Mouse (Mus musculus) lung, postnatal 36 days (tissue): ENCODE data around the gene Atad1.
A peak's percentile ranks its signal among the peaks of the same experiment; 100 is the strongest.
"Not testable (repeated sequence)": the region's sequence is repeated elsewhere in the genome, so short reads cannot be mapped to it uniquely, and the experiment has no call there.

Experiments
- DNase-seq: peaks from one replicate; pipeline ENCODE4 v3.0.0; 2022; ENCODE audit warnings: mixed read lengths

Gene Atad1

DNA sequence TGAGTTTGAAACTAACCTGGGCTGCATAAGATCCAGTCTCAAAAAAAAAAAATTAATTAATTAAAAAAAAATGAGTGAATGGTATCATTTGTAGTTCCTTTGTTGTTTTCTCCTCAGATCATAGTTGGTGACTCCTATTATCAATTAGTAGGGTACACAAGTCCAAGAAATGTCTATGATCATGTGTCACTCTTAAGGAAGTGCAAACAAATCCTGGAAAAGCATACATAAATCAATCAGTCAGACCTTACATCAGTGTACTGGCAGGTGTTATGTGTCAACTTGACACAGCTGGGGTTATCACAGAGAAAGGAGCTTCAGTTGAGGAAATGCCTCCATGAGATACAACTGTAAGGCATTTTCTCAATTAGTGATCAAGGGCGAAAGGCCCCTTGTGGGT is 71.8 kb downstream of the Atad1 start:
- DNase-seq, result not testable (repeated sequence)

DNA sequence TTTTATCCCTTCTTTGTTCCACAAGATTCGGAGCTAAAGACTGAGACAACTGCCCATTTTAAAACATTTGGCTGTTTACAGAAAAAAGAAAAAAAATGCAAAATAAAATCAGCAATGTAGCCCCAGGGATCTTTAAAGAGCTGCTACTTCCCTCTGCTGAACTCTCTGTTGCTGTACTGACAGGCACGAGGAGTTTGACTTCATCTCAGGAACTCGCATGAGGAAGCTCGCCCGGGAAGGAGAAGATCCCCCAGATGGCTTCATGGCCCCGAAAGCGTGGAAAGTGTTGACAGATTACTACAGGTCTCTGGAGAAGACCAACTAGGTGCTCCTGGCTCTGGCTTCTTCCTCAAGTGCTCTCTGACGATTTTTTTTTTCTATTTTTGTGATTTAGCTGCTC is 74.3 kb downstream of the Atad1 start:
- DNase-seq, result no peak

DNA sequence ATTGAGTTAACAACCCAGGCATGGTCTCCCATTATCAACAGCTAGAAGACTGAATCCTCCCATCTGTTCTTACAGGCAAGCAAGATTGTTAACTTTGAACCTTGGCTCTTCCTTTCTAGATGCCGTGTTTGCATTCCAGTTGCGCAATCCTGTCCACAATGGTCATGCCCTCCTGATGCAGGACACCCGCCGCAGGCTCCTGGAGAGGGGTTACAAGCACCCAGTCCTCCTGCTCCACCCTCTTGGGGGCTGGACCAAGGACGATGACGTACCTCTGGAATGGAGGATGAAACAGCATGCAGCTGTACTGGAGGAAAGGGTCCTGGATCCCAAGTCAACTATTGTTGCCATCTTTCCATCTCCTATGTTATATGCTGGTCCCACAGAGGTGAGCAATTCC is 76.7 kb downstream of the Atad1 start:
- no peak for DNase-seq

DNA sequence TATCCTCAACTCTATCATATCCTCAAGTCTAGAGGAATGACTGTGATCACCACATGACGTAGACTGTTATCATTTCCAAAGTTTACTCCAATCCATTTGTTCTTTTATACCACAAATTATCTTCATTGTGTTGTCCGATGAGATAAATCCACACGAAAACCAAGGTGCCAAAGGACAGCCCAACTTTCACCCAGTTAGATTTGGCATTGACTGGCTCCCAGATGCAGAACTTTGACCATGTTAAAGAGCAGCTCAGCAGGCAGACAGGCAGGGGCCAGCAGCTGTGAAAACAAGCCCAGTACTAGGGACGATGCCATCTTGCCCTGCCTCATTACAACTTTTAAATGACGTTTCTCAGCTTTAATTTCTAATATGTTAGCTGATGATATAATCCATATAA is 80.2 kb downstream of the Atad1 start:
- DNase-seq, result no peak

DNA sequence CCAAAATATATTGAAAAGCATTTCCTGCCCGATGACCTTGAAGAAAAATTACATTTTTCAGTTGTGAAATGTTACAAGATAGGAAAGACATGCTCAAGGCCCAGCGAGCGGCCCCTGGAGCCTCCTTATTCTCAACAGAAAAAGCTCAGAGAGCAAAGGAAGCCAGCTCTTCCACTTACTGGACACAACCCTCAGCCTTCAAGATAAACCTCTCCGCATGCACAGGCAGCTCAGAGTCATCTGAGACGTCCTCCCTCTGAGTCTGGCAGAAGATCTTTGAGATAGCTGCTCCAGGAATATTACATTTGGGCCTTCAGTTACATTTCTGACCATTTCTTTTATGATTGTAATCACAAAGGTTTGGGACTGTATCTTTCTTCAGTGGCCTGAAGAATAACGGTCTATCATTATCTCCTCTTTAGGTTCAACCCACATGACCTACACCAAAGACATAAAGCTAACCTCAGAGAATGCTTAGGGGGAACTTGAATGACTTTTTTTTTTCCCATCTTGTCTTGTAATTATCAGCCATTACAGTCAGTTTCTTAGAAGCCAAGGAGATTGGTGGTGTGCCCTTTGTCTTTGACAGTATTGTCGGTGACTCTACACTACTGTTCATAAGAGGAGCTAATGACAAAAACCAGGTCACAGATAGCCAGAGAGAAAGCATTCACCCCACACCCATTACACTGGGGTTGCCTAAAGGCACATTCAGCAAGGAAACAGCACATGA is 85.8 kb downstream of the Atad1 start:
- DNase-seq, result no peak

DNA sequence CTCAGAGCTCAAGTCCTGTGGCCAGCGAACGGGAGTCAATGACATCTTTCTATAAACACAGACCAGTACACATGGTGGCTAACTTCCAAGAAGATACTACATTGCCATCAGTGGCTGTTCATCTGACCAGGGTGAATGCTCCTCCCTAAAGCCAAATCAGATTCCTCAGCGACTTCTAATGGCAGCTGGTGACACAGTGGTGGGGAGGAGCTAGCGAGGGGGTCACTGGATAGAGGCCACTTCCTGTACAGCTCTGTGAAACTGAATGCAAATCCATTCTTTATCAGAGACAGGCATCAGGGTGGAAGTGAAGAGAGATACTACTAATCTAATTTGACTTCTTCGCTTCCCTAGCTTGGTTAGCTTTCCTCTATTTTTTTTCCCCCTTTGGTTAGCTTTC is 86.5 kb downstream of the Atad1 start:
- DNase-seq, result no peak

DNA sequence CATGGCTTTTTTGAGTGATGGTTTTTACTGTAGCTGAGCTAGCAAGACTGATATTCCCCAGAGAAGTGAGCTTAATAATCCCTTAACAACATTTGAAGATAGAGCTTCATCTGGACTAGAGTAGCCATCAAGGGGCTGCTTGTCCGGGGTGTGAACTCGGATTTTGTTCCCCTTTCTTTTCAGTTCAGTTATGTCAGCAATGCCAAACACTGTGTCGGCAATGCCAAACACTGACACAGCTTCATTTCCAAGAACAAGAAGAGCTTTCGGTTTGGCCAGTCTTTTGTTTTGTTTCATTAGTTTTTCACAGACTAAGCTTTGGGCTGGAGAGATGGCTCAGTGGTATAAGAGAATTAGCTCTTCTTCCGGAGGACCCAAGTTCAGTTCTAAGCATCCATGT is 88.5 kb downstream of the Atad1 start:
- DNase-seq, result no peak

DNA sequence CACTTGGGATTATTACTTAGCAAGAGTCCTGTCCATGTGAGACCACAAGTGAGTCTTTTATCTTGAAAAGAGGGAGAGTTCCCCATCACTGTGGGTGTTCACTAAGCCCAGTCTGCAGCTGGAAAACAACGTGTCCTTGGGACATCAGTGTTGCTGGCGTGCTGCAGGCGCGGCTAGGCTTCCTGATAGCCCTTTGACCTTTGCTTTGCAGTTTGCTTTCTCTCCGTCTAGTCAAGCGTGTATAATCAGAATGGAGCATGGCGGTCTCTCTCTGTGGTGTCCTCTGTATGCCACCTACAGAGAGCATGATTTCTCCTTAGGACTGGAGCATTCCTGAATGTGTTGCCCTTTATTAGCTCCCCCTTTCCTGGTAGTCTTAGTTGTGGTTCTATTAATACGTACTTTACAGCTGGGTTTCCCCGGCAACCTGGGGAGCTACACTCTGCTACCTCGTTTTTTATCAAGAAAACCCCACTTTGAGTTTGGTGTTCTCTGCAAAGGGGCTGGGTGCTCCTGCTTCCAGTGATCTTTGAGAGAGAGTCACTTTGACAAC is 91.5 kb downstream of the Atad1 start:
- DNase-seq, result no peak

DNA sequence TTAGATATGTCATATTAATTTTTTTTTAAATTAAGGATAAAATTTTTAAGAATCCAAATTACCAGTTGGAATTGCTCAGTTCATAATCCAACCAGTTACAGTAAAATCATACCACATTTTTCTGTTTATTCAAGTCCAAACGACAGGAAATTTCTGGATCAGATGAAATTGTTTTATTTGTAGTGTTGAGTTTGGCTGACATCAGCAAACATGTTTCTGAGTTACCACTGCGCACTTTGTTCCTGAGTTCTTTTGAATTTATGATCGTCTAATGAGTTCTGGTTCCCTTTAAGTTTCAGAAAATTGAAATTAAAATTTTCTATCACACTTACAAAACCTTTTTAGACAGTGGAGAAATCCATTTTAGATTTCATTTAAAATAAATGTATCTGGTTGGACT is 93.2 kb downstream of the Atad1 start:
- no peak for DNase-seq

DNA sequence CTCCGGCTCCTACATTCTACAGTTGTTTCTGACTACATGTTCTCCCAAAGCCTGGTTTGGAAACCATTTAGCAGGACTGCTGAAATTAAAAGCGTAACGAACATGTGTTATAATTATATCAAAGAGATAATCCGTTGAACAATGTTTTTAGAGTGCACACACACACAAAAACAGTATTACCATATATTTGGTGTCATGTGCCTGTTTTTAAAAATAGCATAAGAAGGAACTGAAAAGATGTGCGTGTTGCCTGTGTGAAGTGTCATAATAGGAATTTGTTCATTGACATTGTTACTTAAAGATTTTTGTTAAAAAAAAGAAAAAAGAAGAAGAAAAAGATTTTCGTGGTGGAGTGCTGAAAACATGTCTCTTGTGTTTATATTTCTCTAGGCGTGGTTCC is 93.6 kb downstream of the Atad1 start:
- no peak for DNase-seq

DNA sequence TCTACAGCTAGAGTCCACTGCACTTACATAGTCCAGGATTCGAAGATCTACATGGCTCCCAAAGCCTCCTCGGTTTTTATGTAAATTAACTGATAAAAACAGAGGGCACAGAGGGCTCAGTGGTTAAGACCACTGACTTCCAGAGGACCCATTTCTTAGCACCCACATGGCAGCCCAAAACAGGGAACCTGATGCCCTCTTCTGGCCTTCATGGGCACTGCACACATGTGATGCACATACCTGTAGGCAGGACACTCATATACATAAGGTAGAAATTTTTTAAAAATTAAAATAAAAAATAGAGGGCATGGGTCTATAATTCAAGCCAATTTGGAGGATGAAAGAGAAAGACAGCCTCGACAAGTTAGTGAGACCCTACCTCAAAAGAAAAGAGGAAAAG is 95.9 kb downstream of the Atad1 start:
- no peak for DNase-seq

DNA sequence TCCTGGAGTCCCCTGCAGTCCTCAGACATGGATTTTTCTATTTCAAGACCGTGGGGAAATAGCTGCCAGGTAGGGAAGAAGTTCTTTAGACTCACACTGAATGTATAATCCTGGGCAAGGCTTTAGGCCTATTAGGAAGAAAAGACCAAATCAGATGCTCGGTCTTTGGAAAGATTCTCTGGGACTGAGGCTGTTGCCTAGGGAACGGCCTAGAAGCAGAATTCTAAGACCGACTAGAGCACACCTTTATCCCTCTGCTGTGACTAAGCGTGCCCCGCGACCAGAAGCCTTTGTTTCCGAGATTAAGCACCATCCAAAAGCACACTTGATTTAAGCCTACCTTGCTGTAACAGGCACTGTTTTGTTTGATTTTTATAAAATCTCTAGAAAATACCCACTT is 97.6 kb downstream of the Atad1 start:
- no peak for DNase-seq

DNA sequence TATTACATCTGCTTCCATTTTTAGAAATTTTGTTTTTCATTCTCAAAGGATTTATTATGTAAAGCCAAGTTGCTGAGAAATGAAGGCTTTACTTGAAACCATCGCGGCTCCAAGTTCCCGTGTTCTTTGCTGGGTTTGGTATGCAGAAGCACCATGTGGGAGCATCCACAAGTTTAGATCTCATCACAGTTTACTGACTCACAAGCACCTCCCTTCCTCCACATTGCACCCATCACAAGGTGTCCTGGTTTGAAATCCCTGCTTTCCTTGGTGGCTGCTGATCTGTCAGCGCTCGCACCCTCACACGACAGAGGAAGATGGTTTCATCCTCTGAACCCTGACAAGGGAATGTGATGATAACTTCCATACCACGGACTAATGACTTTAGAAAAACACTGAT is 98.1 kb downstream of the Atad1 start:
- DNase-seq, result no peak

DNA sequence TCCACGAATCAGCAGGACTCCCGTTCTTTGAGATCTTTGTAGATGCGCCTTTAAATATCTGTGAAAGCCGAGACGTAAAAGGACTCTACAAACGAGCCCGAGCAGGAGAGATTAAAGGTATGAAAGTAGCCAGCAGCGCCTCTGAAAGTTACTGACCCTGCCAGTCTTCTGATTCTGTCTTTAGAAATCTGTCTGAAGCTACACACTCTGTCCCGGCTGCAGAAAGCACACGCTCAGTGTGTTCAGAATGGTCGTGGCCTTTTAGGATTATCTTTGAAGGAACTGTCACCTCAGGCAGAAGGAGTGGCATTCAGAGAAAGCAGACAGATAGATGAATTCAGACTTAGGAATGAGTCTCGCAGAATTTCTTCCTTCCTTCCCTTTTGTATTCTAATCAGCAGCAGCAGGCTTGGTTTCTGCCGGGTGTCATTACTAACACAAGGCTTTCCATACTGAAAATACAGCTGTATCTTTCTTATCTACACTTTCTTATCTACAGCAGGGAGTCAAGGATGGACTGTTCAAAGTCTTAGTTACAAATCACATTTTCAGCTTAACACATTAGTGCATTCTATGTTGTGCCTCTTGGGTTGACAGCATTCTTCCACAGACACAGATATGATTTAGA is 101.2 kb downstream of the Atad1 start:
- DNase-seq, result no peak

DNA sequence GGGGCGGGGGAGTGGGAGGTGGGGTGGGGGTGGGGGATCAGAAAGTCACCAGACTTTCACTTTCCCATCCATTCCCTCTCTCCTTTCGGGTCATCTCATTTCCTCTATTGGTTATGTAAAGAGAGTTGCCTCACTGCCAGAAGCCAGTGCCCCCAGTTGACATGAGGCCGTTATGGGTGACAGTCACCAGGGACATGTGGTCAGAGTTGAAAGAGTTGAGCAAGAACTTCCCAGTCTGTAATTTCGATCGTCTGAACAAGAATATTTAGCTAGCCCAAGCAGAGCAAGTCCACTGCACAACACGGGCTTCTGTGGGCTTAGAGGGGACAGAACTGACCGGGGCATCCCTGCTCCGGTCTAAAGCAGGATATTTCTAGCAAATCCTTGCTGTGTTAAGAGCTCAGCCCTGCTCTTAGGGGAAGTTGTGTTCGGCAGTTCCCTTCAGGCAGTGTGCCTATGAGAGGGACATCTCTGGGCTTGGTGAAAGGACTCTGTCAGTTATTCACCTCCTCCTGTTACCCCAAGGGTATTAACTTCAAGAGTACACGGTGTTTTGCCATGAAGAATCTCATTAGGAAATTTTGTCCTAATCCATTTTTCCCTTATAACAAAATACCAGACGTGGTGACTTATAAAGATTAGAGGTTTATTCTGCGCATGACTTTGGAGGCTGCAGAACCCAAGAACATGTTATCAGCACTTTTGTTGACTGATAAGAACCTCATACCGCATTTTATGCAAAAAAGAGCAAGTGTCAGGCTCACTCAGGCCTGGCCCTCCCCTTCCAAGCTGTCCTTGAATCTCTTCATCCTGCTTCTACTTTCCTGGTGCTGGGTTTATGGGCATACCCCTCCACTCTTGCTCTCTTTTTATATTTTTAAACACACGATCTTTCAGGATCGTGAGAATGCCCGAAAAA is 102.0 kb downstream of the Atad1 start:
- peak; percentile 66 for DNase-seq

DNA sequence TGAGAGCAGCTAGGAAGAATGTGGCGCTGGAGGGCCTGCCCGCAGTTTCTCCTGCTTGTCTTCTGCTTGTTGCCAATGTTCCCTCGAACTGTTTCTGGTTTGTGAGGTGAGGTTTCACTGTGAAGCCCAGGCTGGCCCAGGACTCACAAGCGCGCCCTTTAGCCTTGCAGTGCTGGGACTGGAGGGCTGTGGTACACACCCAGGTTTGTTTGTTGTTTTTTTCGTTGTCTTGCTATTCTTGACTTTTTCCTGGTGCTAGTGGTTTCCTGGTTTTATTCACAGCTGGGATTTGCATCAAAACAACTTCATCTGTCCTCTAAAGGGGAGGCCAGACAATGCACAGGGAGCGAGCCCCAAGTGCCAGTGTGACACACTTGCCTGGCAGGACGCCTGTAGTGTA is 104.7 kb downstream of the Atad1 start:
- no peak for DNase-seq

DNA sequence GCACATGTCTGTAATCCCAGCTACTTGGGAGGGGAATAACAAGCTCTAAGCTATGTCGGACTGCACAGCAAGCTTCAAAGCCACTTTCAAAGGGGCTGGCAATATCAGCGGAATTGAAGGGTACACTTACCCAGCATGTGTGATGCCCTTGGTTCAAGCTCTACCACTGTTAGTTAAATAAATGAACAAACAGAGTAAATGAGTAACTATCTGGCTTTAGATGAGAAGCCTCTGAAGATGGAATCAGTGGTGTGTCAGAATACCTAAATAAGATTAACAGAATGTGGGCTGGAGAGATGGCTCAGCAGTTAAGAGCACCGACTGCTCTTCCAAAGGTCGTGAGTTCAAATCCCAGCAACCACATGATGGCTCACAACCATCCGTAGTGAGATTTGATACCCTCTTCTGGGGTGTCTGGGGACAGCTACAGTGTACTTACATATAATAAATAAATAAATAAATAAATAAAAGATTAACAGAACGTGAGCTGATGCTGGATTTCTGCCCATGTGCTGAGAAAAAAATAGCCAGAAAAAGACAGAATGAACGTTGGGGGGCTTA is 110.9 kb downstream of the Atad1 start:
- no peak for DNase-seq

DNA sequence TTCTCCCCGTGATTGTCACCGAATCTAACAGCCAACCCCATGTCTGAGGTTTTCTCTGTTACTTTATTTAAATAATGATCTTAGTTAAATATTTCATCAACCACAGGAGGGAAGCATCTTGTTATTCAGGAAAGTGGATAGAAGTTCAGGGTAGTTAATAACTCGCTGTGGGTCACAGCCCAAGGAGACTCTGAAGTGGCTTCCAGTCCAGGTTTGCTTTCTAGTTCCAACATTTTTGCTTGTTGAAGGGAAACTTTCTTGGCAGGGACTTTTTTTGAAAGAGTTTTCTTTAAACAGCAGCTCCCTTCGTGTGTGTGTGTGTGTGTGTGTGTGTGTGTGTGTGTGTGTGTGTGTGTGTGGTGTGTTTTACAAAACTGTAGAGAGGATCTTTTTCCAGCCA is 112.0 kb downstream of the Atad1 start:
- DNase-seq, result no peak

DNA sequence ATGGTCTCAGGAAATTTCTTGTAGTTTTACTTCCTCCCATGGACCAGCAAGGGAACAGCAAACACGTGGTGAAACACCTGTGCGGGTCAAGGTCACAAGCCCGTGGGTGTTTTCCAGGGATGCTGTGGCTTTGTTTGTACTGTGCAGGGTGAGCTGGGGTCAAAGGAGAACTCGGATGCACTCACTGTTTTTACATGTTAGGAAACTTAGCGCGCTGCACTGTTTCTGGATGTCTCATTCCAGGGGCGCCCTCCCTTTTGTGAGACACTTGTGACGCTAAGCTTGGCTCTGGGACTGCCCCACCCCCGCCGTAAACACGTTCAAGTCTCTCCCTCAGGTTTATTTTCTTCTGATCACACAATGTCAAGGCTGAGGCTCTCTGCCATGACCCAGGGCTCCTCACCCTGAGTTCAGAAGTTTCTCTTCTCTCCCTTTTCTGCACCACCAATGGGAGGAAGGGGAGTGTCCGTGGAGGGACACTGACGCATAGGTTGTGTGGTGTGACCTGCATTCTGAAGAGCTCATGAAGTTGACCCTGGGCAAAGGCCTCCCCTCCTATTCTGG is 112.7 kb downstream of the Atad1 start:
- DNase-seq, result no peak

DNA sequence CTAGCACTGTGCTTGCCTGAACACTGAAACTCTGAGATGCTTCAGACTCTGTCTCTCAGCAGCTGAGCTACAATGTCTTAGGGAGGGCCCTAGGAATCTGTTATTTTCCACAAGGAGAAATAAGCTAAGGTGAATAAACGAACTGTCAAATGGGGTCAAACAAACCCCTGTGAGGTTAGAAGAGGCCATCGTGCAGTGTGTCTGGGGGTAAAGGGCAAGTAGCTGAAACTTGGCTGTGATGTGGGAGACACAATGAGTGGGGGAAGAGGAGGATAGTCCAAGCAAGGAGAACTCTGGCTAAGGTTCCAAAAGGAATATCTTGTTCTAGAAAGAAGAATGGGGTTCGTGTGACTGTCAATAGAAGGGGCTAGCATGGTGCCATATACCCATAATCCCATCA is 117.4 kb downstream of the Atad1 start:
- DNase-seq, result no peak
